Mouse (Mus musculus) hindbrain, postnatal 0 days (tissue): ENCODE data around the gene Cog2. TPM values are rescaled to one million over a fixed set of nuclear protein-coding genes. Genes with fewer than 3 reads are reported as not detected.

ENCODE experiments used
- ATAC-seq: fragments of 200-750 bp; cut with Nextera tagmentation; 2 replicates; pipeline ENCODE4 v1.8.0; 2017; ENCODE audit warnings: mild to moderate bottlenecking, moderate TSS enrichment, moderate library complexity
- DNase-seq: peaks from one replicate; pipeline ENCODE4 v3.0.0-alpha.2; 2015; ENCODE audit warnings: low spot score
- H3K27ac ChIP-seq: fragments of 300-500 bp; sonication (generic); 2 replicates; pipeline ENCODE4 v1.5.1; 2014; ENCODE audit warnings: mild to moderate bottlenecking
- H3K27me3 ChIP-seq: fragments of 300-500 bp; sonication (generic); 2 replicates; pipeline ENCODE4 v1.6.1; 2014; ENCODE audit warnings: low read length, mixed read lengths; ENCODE audit not compliant: insufficient read depth
- H3K36me3 ChIP-seq: fragments of 300-500 bp; sonication (generic); 2 replicates; pipeline ENCODE4 v1.6.1; 2014; ENCODE audit warnings: low read length, mixed read lengths; ENCODE audit not compliant: insufficient read depth
- H3K4me1 ChIP-seq: fragments of 300-500 bp; sonication (generic); 2 replicates; pipeline ENCODE4 v1.6.1; 2014; ENCODE audit warnings: antibody characterized with exemption, low read length, mixed read lengths; ENCODE audit not compliant: insufficient read depth
- H3K4me2 ChIP-seq: fragments of 300-500 bp; sonication (generic); 2 replicates; pipeline ENCODE4 v1.6.1; 2014; ENCODE audit warnings: low read depth, mild to moderate bottlenecking, low read length, moderate library complexity, mixed read lengths
- H3K4me3 ChIP-seq: fragments of 300-500 bp; sonication (generic); 2 replicates; pipeline ENCODE4 v1.5.1; 2014; ENCODE audit warnings: low read length
- H3K9ac ChIP-seq: fragments of 300-500 bp; sonication (generic); replicated peaks from 2 replicates; pipeline ENCODE4 v1.6.1; 2014; ENCODE audit warnings: mild to moderate bottlenecking, low read length, moderate library complexity, mixed read lengths
- H3K9me3 ChIP-seq: fragments of 300-500 bp; sonication (generic); 2 replicates; pipeline ENCODE4 v1.6.1; 2016; ENCODE audit warnings: low read length, mixed read lengths
- CTCF ChIP-seq: IDR thresholded peaks from 2 replicates; pipeline ENCODE4 v1.5.1; 2016; ENCODE audit warnings: antibody characterized with exemption, control low read depth, low read depth
- WGBS: fragments of 180-500 bp; shearing (Covaris S2); extraction: QIAGEN DNeasy Blood & Tissue Kit; methylation state at CpG from one replicate; pipeline ENCODE4 v1.1.7; 2014; 5-methylcytosine and 5-hydroxymethylcytosine counted together
- polyA plus RNA-seq: library from polyadenylated mRNA; unstranded; fragments of >200 nt; fragmentation: Nextera tagmentation; extraction: Ambion mirVana; gene quantifications from 2 replicates; pipeline ENCODE4 v1.2.1, GENCODE M21; 2015
- total RNA-seq: library from RNA; depleted of rRNA; stranded (reverse); fragments of >200 nt; gene quantifications from 2 replicates; pipeline ENCODE4 v1.2.3, GENCODE M21; 2014

Gene Cog2
- total and polyA plus RNA-seq, 2 experiments from 2014 or later = 17.3 to 30.0 TPM

DNA sequence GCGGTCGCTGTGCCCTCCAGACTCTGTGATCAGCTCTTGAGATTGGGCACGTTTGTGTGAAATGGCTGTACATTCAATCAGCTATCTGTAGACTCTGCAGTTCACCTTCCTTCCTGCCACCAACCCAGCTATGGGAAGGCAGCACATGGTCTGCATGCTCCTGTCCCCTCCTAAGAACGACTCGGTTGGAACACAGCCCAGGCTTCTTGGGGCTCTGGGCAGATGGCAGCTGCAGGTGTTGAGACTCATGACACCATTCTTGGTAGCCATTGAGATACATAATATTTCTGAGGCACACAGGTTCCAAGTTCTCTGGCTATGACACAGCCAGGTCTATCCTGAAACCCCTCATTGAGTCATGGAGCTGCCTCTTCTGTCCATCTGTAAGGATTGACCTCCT, 22.7 kb downstream of the Cog2 start:
- peaks cover 90% of the 10 kb centered on the region for H3K36me3 ChIP-seq
- H3K9ac ChIP-seq = no peak overlapping the region
- H3K27ac ChIP-seq = no peak overlapping the region
- ATAC-seq = no peak
- 83% methylated on average over 5 of the region's 5 CpGs for WGBS
- no peaks in the 10 kb centered on the region for H3K9me3 ChIP-seq
- DNase-seq = no peak
- H3K4me1 ChIP-seq = no peaks in the 10 kb centered on the region
- no peak for TF ChIP-seq CTCF
- H3K4me2 ChIP-seq = no peak overlapping the region
- no peaks in the 10 kb centered on the region for H3K27me3 ChIP-seq
- no peak overlapping the region for H3K4me3 ChIP-seq

DNA sequence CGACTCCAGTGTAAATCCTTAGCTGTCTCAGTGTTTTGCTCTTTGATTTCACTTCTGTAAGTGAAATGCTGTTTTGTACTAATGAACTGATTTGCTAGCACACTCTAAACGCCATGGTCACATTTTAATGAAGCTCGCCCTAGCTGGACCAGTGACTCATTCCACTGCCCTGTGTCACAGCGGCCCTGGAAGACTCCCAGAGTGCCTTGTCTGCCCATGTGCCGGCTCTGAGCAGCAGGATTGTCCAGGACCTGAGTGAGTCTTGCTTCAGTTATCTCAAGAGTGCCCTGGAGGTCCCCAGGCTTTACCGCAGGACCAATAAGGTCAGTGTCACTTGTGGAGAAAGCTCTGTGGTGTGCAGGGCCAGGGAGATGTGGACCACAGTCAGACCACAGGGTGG, 25.8 kb downstream of the Cog2 start:
- H3K9ac ChIP-seq = no peak overlapping the region
- no peaks in the 10 kb centered on the region for H3K4me1 ChIP-seq
- no peak overlapping the region for H3K27ac ChIP-seq
- peaks cover 87% of the 10 kb centered on the region for H3K36me3 ChIP-seq
- H3K4me2 ChIP-seq = no peak overlapping the region
- ATAC-seq (no peak), DNase-seq (no peak)
- H3K9me3 ChIP-seq = no peaks in the 10 kb centered on the region
- no peaks in the 10 kb centered on the region for H3K27me3 ChIP-seq
- 87% methylated on average over 6 of the region's 6 CpGs for WGBS
- TF ChIP-seq CTCF = no peak
- no peak overlapping the region for H3K4me3 ChIP-seq

DNA sequence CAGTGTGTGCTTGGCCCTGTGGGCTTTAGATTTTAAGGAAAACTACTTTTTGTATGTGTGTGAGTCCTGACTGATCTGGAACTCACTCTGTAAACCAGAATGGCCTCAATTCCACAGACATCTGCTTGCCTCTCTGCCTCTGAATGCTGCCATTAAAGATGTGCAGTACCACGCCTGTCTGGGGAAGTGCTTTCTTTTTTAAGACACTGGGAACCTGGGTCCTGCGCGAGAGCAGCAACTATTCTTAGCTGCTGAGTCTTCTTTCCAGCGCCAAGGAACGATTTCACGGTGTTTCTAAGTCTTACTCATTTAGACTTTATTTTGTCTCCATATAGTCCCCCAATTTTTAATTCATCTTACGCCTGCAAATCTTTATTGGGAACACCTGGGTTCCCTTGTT, 26.2 kb downstream of the Cog2 start:
- no peaks in the 10 kb centered on the region for H3K9me3 ChIP-seq
- no peak overlapping the region for H3K4me3 ChIP-seq
- no peaks in the 10 kb centered on the region for H3K27me3 ChIP-seq
- WGBS = 79% methylated on average over 7 of the region's 7 CpGs
- no peak overlapping the region for H3K27ac ChIP-seq
- no peak for ATAC-seq
- peaks cover 87% of the 10 kb centered on the region for H3K36me3 ChIP-seq
- H3K9ac ChIP-seq = no peak overlapping the region
- H3K4me1 ChIP-seq = no peaks in the 10 kb centered on the region
- H3K4me2 ChIP-seq = no peak overlapping the region
- no peak for DNase-seq
- no peak for TF ChIP-seq CTCF

GRCm38 (mm10) chr8:124547269-124547668, 26.7 kb downstream of the Cog2 start:
- WGBS = 62% methylated on average over 11 of the region's 11 CpGs
- peak; percentile 48 for DNase-seq
- Histone ChIP-seq H3K4me1 (no peaks in the 10 kb centered on the region), H3K27ac (no peak overlapping the region), H3K27me3 (no peaks in the 10 kb centered on the region), H3K9ac (no peak overlapping the region), H3K4me3 (no peak overlapping the region), H3K4me2 (no peak overlapping the region), H3K9me3 (no peaks in the 10 kb centered on the region), H3K36me3 (peaks cover 87% of the 10 kb centered on the region)
- TF ChIP-seq CTCF = no peak
- no peak for ATAC-seq

- 52% methylated on average over 1 of the region's 1 CpGs for WGBS
- TF ChIP-seq CTCF = no peak
- Histone ChIP-seq H3K4me1 (no peaks in the 10 kb centered on the region), H3K9ac (no peak overlapping the region), H3K36me3 (peaks cover 85% of the 10 kb centered on the region), H3K27me3 (no peaks in the 10 kb centered on the region), H3K4me3 (no peak overlapping the region), H3K27ac (no peak overlapping the region), H3K9me3 (no peaks in the 10 kb centered on the region), H3K4me2 (no peak overlapping the region)
- no peak for ATAC-seq
- no peak for DNase-seq
These were observed 27.6 kb downstream of the Cog2 start for GRCm38 (mm10) chr8:124548187-124548586.

GRCm38 (mm10) chr8:124551011-124551661, 30.6 kb downstream of the Cog2 start:
- Histone ChIP-seq H3K4me1 (0 out of 2 replicates have a peak, but pooled peaks cover 2% of the 10 kb centered on the region), H3K9ac (no peak overlapping the region), H3K9me3 (no peaks in the 10 kb centered on the region), H3K27ac (peak overlapping the region; percentile 64; the same call in 1 of the 2 replicates), H3K27me3 (no peaks in the 10 kb centered on the region), H3K4me2 (no peak overlapping the region), H3K4me3 (no peak overlapping the region), H3K36me3 (peaks cover 58% of the 10 kb centered on the region)
- no peak for TF ChIP-seq CTCF
- WGBS = 78% methylated on average over 15 of the region's 15 CpGs
- peak; percentile 77 for DNase-seq
- ATAC-seq = peak; percentile 89

DNA sequence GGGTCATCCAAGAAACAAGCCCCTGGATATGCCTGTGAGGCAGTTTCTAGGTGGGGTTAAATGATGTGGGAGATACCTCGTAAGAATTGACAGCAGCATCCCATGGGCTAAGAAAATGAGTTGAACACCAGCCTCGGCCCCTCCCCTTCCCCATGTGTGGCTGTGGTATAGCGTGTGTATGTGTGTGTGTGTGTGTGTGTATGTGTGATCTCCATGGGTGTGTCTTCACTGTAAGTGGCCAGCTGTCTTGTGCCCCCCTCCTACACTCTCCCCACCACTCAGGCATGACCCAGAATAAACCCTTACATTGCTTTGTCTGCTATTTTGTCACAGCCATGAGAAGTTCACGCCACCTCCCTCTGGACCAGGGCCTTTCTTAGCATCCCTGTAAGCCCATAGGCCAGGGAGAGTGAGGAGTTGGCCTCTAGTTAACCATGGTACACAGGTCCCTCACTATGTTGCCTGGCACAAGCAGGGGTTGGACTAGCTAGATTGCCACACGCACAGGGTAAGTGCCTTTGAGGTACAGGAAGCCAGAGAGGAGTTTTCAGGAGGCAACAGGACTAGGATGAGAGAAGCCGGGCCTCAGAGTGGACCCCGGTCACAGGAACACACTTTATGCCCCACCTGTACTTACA, 34.7 kb downstream of the Cog2 start:
- ATAC-seq = no peak
- peak overlapping the region; percentile 26; the same call in 1 of the 2 replicates for H3K27ac ChIP-seq
- WGBS = 86% methylated on average over 7 of the region's 7 CpGs

More for the DNA sequence above, 34.7 kb downstream of the Cog2 start:
- DNase-seq = no peak
- Histone ChIP-seq H3K4me2 (no peak overlapping the region), H3K9me3 (no peaks in the 10 kb centered on the region), H3K27me3 (no peaks in the 10 kb centered on the region), H3K4me3 (no peak overlapping the region), H3K9ac (no peak overlapping the region), H3K4me1 (peaks cover 18% of the 10 kb centered on the region), H3K36me3 (peaks cover 27% of the 10 kb centered on the region)
- no peak for TF ChIP-seq CTCF
